Mouse (Mus musculus) adipocyte (in vitro differentiated cells): Measurements from ENCODE around the gene Mrpl4.
"Not testable (repeated sequence)": the region's sequence is repeated elsewhere in the genome, so short reads cannot be mapped to it uniquely, and the experiment has no call there.

Experiments used
- DNase-seq: peaks from one replicate; pipeline ENCODE4 v3.0.0-alpha.2; 2016; ENCODE audit warnings: low spot score

Gene Mrpl4

DNA sequence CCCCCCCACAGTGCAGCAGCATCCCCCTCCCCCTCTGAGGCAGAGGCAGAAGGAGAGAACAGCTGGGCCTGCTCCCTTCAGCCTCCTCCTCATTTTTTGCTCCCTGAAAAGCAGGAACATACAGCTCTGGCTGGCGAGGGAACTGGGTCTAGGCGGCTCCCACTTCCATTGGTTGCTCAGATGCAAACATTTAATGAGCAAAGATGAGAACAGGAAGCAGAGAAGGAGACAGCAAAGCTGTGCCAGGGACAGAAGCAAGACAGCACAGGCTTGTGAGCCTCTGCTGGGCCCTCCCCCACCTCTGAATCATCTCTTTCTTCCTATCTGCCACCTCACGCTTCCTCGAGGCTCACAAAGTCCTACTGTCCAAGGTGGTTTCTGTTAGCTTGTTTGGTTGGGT lies 38.8 kb downstream of the Mrpl4 start:
- DNase-seq = no peak

DNA sequence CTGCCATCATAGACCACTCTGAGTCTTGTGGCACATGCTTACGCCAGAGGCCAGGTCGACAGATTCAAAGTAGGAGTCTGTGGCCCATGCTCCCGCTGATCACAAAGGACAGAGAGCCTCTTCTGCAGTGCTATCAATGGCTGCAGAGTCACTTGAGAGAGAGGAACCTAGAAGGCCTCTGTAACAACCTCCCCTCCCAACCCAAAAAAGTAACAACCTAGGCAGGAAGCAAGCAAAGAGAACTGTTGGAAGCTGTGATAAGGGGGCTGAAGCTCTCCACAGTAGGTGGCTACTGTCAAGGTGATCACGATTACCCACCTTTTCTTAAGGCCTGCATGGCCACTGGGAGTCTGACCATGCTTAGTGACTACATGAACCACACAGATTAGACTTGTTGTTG lies 41.0 kb downstream of the Mrpl4 start:
- DNase-seq = no peak

DNA sequence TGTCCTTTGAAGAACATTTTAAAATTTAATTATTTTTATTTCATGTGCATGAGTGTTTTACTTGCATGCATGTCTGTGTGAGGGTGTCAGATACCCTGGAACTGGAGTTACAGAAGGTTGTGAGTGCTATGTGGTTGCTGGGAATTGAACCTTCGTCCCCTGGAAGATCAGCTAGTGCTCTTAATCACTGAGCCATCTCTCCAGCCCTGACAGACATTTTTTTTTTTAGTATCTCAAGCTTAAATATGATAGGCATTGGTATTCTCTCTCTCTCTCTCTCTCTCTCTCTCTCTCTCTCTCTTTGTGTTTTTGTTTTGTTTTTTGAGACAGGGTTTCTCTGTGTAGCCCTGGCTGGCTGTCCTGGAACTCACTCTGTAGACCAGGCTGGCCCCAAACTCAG lies 42.2 kb downstream of the Mrpl4 start:
- DNase-seq = not testable (repeated sequence)

DNA sequence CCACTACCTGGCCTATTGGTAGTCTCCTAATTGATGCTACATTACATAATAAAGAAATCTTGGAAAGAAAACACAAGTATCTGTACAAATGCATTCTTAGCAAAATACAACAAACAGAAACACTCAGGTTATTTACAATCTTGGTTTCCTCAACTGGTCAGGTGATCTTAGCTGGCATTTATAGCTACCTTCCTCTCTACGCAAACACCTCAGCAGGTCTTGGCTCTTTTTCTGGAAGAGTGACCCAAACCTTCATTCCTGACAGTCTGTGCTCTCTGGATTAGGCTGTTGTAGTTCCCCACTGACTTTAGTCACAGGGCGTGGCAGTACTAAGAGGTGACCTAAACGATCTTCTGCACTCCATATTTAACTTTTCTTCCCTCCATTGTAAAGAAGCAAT lies 42.7 kb downstream of the Mrpl4 start:
- DNase-seq = no peak

DNA sequence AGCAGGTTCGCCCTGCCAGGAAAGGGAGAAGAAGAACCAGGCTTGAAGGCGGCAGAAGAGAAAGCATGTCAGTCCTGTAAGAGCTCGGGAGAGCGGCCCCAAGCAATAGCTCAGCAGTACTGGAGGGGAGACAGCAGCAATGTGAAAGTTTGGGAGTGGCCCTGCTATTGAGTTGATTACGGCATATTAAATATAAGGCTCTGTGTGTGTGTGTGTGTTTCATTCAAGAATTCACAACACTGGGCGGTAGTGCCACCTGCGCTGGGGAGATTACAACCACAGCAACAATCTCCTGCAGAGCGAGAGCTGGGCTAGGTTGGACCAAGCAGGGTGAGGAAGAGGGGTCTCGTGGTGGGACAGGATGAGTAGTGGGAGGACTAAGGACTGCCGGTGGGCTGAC lies 49.0 kb downstream of the Mrpl4 start:
- no peak for DNase-seq
